Mouse (Mus musculus) heart, adult 2 months (tissue): ENCODE measurements around the gene Gid4.

Source experiments
- CTCF ChIP-seq: fragments of 200-600 bp; IDR thresholded peaks from 2 replicates; pipeline ENCODE4 v1.8.1; 2022; ENCODE audit warnings: antibody characterized with exemption, mild to moderate bottlenecking, moderate library complexity
- EP300 ChIP-seq: fragments of 200-500 bp; IDR thresholded peaks from 2 replicates; pipeline ENCODE4 v1.6.1; 2011; ENCODE audit warnings: low read depth, low read length, control low read depth; ENCODE audit not compliant: insufficient read depth
- POLR2A ChIP-seq: fragments of 200-500 bp; IDR thresholded peaks from 2 replicates; pipeline ENCODE4 v1.6.1; 2011; ENCODE audit warnings: mild to moderate bottlenecking, low read depth, low read length, control low read depth; ENCODE audit not compliant: insufficient read depth

DNA sequence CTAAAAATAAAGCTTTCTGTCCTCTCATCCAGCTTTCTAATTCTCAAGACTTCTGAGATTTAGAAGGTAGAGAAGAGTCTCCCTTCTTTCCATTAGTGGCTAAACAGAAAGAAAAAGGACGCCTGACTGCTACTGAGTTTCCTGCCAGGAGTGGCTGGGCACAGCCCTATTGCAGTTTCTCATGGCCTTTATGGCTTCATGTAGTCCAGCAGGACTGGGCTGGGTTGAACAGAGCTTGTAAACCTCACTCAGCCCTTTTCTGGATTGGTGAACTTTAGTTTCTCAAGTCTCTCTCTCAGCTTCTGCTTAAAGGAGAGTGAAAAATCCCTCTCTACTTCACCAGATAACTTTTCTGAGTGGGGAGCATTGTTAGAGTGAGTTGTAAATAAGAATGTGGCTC is 9.5 kb downstream of the Gid4 start:
- no peak for TF ChIP-seq CTCF
- TF ChIP-seq POLR2A = no peak
- TF ChIP-seq EP300 = no peak
